Mouse (Mus musculus) spleen, adult 12 weeks (tissue): ENCODE results near the gene Ilf2.
A peak's percentile ranks its signal among the peaks of the same experiment; 100 is the strongest.

ENCODE experiments used
- DNase-seq: peaks from one replicate; pipeline ENCODE4 v3.0.0; 2022; ENCODE audit warnings: low spot score

Ilf2 gene

GRCm38 (mm10) chr3:90462579-90462978 is 13.3 kb upstream of the Ilf2 start:
- no peak for DNase-seq

- no peak for DNase-seq
Measured at GRCm38 (mm10) chr3:90464552-90465080, 11.3 kb upstream of the Ilf2 start.

- no peak for DNase-seq
Measured at GRCm38 (mm10) chr3:90465081-90465685, 10.7 kb upstream of the Ilf2 start.

- DNase-seq, result no peak
Measured at GRCm38 (mm10) chr3:90465686-90466310, 10.1 kb upstream of the Ilf2 start, which contains the start of gene Npr1. Gene Npr1, minus strand, starts transcription at chr3:90465866.

- no peak for DNase-seq
Measured at GRCm38 (mm10) chr3:90466311-90466766, 9.6 kb upstream of the Ilf2 start.

GRCm38 (mm10) chr3:90467618-90468300 is 8.2 kb upstream of the Ilf2 start:
- DNase-seq, result no peak

GRCm38 (mm10) chr3:90472213-90472612 is 3.7 kb upstream of the Ilf2 start:
- peak; percentile 35 for DNase-seq

GRCm38 (mm10) chr3:90475151-90475830 is 635 bp upstream of the Ilf2 start:
- DNase-seq, result no peak

GRCm38 (mm10) chr3:90486998-90487397 is 11.1 kb downstream of the Ilf2 start:
- no peak for DNase-seq

- no peak for DNase-seq
Measured at GRCm38 (mm10) chr3:90488576-90488975, 12.7 kb downstream of the Ilf2 start.

GRCm38 (mm10) chr3:90490696-90491256 is 14.8 kb downstream of the Ilf2 start, which contains the start of gene Snapin:
Gene Snapin, minus strand, starts transcription at chr3:90491033.
- peak; percentile 96 for DNase-seq

- DNase-seq, result no peak
Measured at GRCm38 (mm10) chr3:90491350-90491749, 15.4 kb downstream of the Ilf2 start.

GRCm38 (mm10) chr3:90493831-90494540 is 18.1 kb downstream of the Ilf2 start:
- no peak for DNase-seq

GRCm38 (mm10) chr3:90495850-90496525 is 20.1 kb downstream of the Ilf2 start:
- DNase-seq, result no peak

GRCm38 (mm10) chr3:90497597-90497996 is 21.7 kb downstream of the Ilf2 start:
- DNase-seq, result no peak

GRCm38 (mm10) chr3:90503444-90503843 is 27.5 kb downstream of the Ilf2 start:
- DNase-seq, result no peak

GRCm38 (mm10) chr3:90505216-90505615 is 29.3 kb downstream of the Ilf2 start:
- DNase-seq, result no peak

GRCm38 (mm10) chr3:90506362-90506761 is 30.4 kb downstream of the Ilf2 start:
- DNase-seq, result no peak

GRCm38 (mm10) chr3:90508287-90508949 is 32.5 kb downstream of the Ilf2 start:
- DNase-seq, result no peak
